Mouse (Mus musculus): ENCODE measurements around the gene Mycl. TPM values are rescaled to one million over a fixed set of nuclear protein-coding genes. Genes with fewer than 3 reads are reported as not detected.
A peak's percentile ranks its signal among the peaks of the same experiment; 100 is the strongest.
"Not testable (repeated sequence)": the region's sequence is repeated elsewhere in the genome, so short reads cannot be mapped to it uniquely, and the experiment has no call there.

The Mycl gene
- polyA plus RNA-seq, 1 experiment from 2014 or later = 130 TPM

- Histone ChIP-seq H3K4me1 (peaks cover 10% of the 10 kb centered on the region), H3K27me3 (peaks cover 30% of the 10 kb centered on the region), H3K9ac (replicated peaks) (no peak overlapping the region), H3K4me2 (replicated peaks) (no peak overlapping the region), H3K4me3 (no peak overlapping the region), H3K9me3 (no peaks in the 10 kb centered on the region), H3K36me3 (no peaks in the 10 kb centered on the region), H3K27ac (replicated peaks) (no peak overlapping the region)
- ATAC-seq (ENCODE audit: low FRiP score, low read depth) = no peak
- 83% methylated on average over 3 of the region's 3 CpGs for WGBS
Measured at GRCm38 (mm10) chr4:122982537-122982936, 12.9 kb upstream of the Mycl start.

- Histone ChIP-seq H3K4me3 (no peak overlapping the region; the same call in 1 of the 2 replicates), H3K9me3 (no peaks in the 10 kb centered on the region), H3K4me2 (replicated peaks) (peak overlapping the region; percentile 37), H3K4me1 (peaks cover 10% of the 10 kb centered on the region), H3K36me3 (no peaks in the 10 kb centered on the region), H3K27me3 (peaks cover 30% of the 10 kb centered on the region), H3K27ac (replicated peaks) (no peak overlapping the region), H3K9ac (replicated peaks) (no peak overlapping the region; the same call in 1 of the 2 replicates)
- ATAC-seq (ENCODE audit: low FRiP score, low read depth) = peak; percentile 24; the same call in 1 of the 2 replicates
- 26% methylated on average over 17 of the region's 17 CpGs for WGBS
Measured at GRCm38 (mm10) chr4:122983486-122984261, 11.8 kb upstream of the Mycl start.

GRCm38 (mm10) chr4:122985110-122985509 lies 10.3 kb upstream of the Mycl start:
- Histone ChIP-seq H3K4me3 (no peak overlapping the region), H3K27ac (replicated peaks) (no peak overlapping the region), H3K4me1 (peaks cover 10% of the 10 kb centered on the region), H3K36me3 (no peaks in the 10 kb centered on the region), H3K9me3 (no peaks in the 10 kb centered on the region), H3K4me2 (replicated peaks) (no peak overlapping the region), H3K27me3 (peaks cover 30% of the 10 kb centered on the region), H3K9ac (replicated peaks) (no peak overlapping the region)
- WGBS = 50% methylated on average over 8 of the region's 8 CpGs
- peak; percentile 86 for ATAC-seq (ENCODE audit: low FRiP score, low read depth)

- Histone ChIP-seq H3K27me3 (peaks cover 15% of the 10 kb centered on the region), H3K4me3 (no peak overlapping the region), H3K4me1 (peaks cover 10% of the 10 kb centered on the region), H3K9me3 (no peaks in the 10 kb centered on the region), H3K4me2 (replicated peaks) (no peak overlapping the region), H3K36me3 (no peaks in the 10 kb centered on the region), H3K9ac (replicated peaks) (no peak overlapping the region), H3K27ac (replicated peaks) (no peak overlapping the region)
- WGBS = 82% methylated on average over 4 of the region's 4 CpGs
- no peak for ATAC-seq (ENCODE audit: low FRiP score, low read depth)
Measured at GRCm38 (mm10) chr4:122987421-122987820, 8.0 kb upstream of the Mycl start.

GRCm38 (mm10) chr4:122988004-122988403 lies 7.4 kb upstream of the Mycl start:
- H3K27me3 ChIP-seq = peaks cover 14% of the 10 kb centered on the region
- not testable (repeated sequence) for H3K27ac ChIP-seq (replicated peaks); H3K4me3 ChIP-seq; H3K4me2 ChIP-seq (replicated peaks); H3K36me3 ChIP-seq; ATAC-seq (ENCODE audit: low FRiP score, low read depth); H3K4me1 ChIP-seq; H3K9me3 ChIP-seq; H3K9ac ChIP-seq (replicated peaks)
- WGBS = 56% methylated on average over 3 of the region's 3 CpGs

- no peak for ATAC-seq (ENCODE audit: low FRiP score, low read depth)
- Histone ChIP-seq H3K4me2 (replicated peaks) (no peak overlapping the region), H3K4me3 (no peak overlapping the region), H3K9me3 (no peaks in the 10 kb centered on the region), H3K27me3 (no peaks in the 10 kb centered on the region), H3K4me1 (peaks cover 9% of the 10 kb centered on the region), H3K9ac (replicated peaks) (no peak overlapping the region), H3K36me3 (no peaks in the 10 kb centered on the region), H3K27ac (replicated peaks) (no peak overlapping the region)
- WGBS = 76% methylated on average over 1 of the region's 1 CpGs
Measured at GRCm38 (mm10) chr4:122991177-122991576, 4.3 kb upstream of the Mycl start.

- H3K27ac ChIP-seq (replicated peaks) = no peak overlapping the region
- no peak overlapping the region for H3K9ac ChIP-seq (replicated peaks)
- WGBS = 67% methylated on average over 3 of the region's 3 CpGs
- ATAC-seq (ENCODE audit: low FRiP score, low read depth) = no peak
- no peak overlapping the region for H3K4me3 ChIP-seq
- H3K9me3 ChIP-seq = no peaks in the 10 kb centered on the region
- H3K36me3 ChIP-seq = no peaks in the 10 kb centered on the region
- H3K4me2 ChIP-seq (replicated peaks) = no peak overlapping the region
- H3K27me3 ChIP-seq = no peaks in the 10 kb centered on the region
- peaks cover 12% of the 10 kb centered on the region for H3K4me1 ChIP-seq
Measured at GRCm38 (mm10) chr4:122992276-122992675, 3.2 kb upstream of the Mycl start.

GRCm38 (mm10) chr4:122996221-122996617 lies 767 bp downstream of the Mycl start:
- Histone ChIP-seq H3K27ac (replicated peaks) (peak overlapping the region; percentile 96), H3K9ac (replicated peaks) (peak overlapping the region; percentile 96), H3K36me3 (peaks cover 14% of the 10 kb centered on the region; the same call in 1 of the 2 replicates), H3K27me3 (no peaks in the 10 kb centered on the region), H3K4me1 (peaks cover 42% of the 10 kb centered on the region), H3K4me3 (peak overlapping the region; percentile 83), H3K9me3 (no peaks in the 10 kb centered on the region), H3K4me2 (replicated peaks) (peak overlapping the region; percentile 86)
- WGBS = under 1% methylated on average over 31 of the region's 32 CpGs
- no peak for ATAC-seq (ENCODE audit: low FRiP score, low read depth)

- H3K9me3 ChIP-seq = no peaks in the 10 kb centered on the region
- peak overlapping the region; percentile 96 for H3K27ac ChIP-seq (replicated peaks)
- ATAC-seq (ENCODE audit: low FRiP score, low read depth) = peak; percentile 4; the same call in 1 of the 2 replicates
- H3K27me3 ChIP-seq = no peaks in the 10 kb centered on the region
- H3K36me3 ChIP-seq = peaks cover 20% of the 10 kb centered on the region; the same call in 1 of the 2 replicates
- under 1% methylated on average over 47 of the region's 47 CpGs for WGBS
- H3K4me1 ChIP-seq = peaks cover 48% of the 10 kb centered on the region
- H3K4me2 ChIP-seq (replicated peaks) = peak overlapping the region; percentile 86
- H3K9ac ChIP-seq (replicated peaks) = peak overlapping the region; percentile 96
- peak overlapping the region; percentile 83 for H3K4me3 ChIP-seq
Measured at GRCm38 (mm10) chr4:122996618-122997381, 1.3 kb downstream of the Mycl start.

- Histone ChIP-seq H3K4me2 (replicated peaks) (peak overlapping the region; percentile 86), H3K4me3 (peak overlapping the region; percentile 83), H3K9ac (replicated peaks) (peak overlapping the region; percentile 96), H3K27ac (replicated peaks) (peak overlapping the region; percentile 96), H3K36me3 (peaks cover 34% of the 10 kb centered on the region), H3K9me3 (no peaks in the 10 kb centered on the region), H3K27me3 (no peaks in the 10 kb centered on the region), H3K4me1 (peaks cover 56% of the 10 kb centered on the region)
- 3% methylated on average over 12 of the region's 12 CpGs for WGBS
- ATAC-seq (ENCODE audit: low FRiP score, low read depth) = peak; percentile 70
Measured at GRCm38 (mm10) chr4:122998537-122999262, 3.2 kb downstream of the Mycl start.

- peak; percentile 68 for ATAC-seq (ENCODE audit: low FRiP score, low read depth)
- Histone ChIP-seq H3K27ac (replicated peaks) (peak overlapping the region; percentile 96), H3K4me2 (replicated peaks) (peak overlapping the region; percentile 86), H3K9ac (replicated peaks) (peak overlapping the region; percentile 59), H3K9me3 (no peaks in the 10 kb centered on the region), H3K4me1 (peaks cover 58% of the 10 kb centered on the region), H3K4me3 (peak overlapping the region; percentile 83), H3K36me3 (peaks cover 37% of the 10 kb centered on the region), H3K27me3 (no peaks in the 10 kb centered on the region)
- WGBS = 0% methylated on average over 4 of the region's 4 CpGs
Measured at GRCm38 (mm10) chr4:122999263-122999691, 3.8 kb downstream of the Mycl start.
